Mouse (Mus musculus) testis, adult 2 months (tissue): Measurements from ENCODE around the gene Tns1. TPM values are rescaled to one million over a fixed set of nuclear protein-coding genes. Genes with fewer than 3 reads are reported as not detected.

Source experiments
- H3K27ac ChIP-seq: fragments of 200-500 bp; 2 replicates; pipeline ENCODE4 v1.5.1; 2012; ENCODE audit warnings: low read depth, low read length; ENCODE audit not compliant: control insufficient read depth, insufficient read depth
- H3K27me3 ChIP-seq: fragments of 200-500 bp; 2 replicates; pipeline ENCODE4 v1.6.1; 2012; ENCODE audit warnings: mild to moderate bottlenecking, low read length, moderate library complexity; ENCODE audit not compliant: control insufficient read depth, insufficient read depth
- H3K36me3 ChIP-seq: fragments of 200-500 bp; 2 replicates; pipeline ENCODE4 v1.6.1; 2012; ENCODE audit warnings: mild to moderate bottlenecking, low read length; ENCODE audit not compliant: control insufficient read depth, insufficient read depth
- H3K4me1 ChIP-seq: fragments of 200-500 bp; 2 replicates; pipeline ENCODE4 v1.6.1; 2012; ENCODE audit warnings: low read length; ENCODE audit not compliant: control insufficient read depth, insufficient read depth
- H3K4me3 ChIP-seq: fragments of 200-500 bp; 2 replicates; pipeline ENCODE4 v1.5.1; 2012; ENCODE audit warnings: low read depth, mild to moderate bottlenecking, low read length, moderate library complexity, mixed read lengths; ENCODE audit not compliant: control insufficient read depth
- CTCF ChIP-seq: fragments of 200-500 bp; IDR thresholded peaks from 2 replicates; pipeline ENCODE4 v1.5.1; 2012; ENCODE audit warnings: low read depth, mild to moderate bottlenecking, inconsistent platforms, low read length, moderate library complexity; ENCODE audit not compliant: control insufficient read depth, insufficient read depth, insufficient replicate concordance
- POLR2A ChIP-seq: fragments of 200-500 bp; IDR thresholded peaks from 2 replicates; pipeline ENCODE4 v1.6.1; 2012; ENCODE audit warnings: low read depth, mild to moderate bottlenecking, inconsistent platforms, low read length, moderate library complexity; ENCODE audit not compliant: control insufficient read depth
- polyA plus RNA-seq: library from polyadenylated mRNA; depleted of rRNA; stranded (reverse); fragments of >200 nt; gene quantifications from 2 replicates; pipeline ENCODE4 v1.2.3, GENCODE M21; 2012

Gene Tns1
- polyA plus RNA-seq, 1 experiment: 422 TPM

DNA sequence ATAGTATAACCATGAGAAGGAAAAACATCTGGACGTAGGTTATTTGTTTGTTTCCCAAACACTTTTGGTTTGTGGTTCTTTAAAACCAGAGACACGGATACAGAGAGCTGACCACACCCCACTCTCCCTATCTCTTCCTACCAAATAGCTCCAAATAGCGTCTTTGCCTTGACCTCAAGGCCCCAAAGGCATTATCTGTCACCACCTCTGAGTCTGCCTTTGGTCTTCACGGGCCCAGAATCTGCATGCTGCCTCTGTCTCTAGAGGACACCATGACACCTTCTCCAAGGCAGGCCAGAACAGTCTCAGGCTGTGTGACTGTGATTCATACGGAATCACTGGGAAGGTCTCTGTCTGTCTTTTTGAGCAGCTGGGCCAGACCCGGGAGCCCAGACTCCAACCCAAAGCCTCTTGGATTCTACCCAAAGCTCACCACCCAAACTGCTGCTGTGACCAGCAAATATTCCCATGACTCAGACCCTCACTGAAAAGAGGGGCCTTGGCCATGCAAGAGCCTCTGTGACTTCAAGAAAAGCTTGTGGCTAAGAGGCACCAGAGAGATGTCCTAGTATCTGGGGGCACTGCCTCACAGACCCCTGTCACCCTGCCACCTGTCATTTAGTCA, 11.2 kb upstream of the Tns1 start:
- Histone ChIP-seq H3K4me1 (no peaks in the 10 kb centered on the region), H3K36me3 (no peaks in the 10 kb centered on the region), H3K27ac (no peak overlapping the region), H3K4me3 (no peak overlapping the region), H3K27me3 (no peaks in the 10 kb centered on the region)
- TF ChIP-seq CTCF (no peak), POLR2A (no peak)

GRCm38 (mm10) chr1:74133954-74134353, 9.7 kb upstream of the Tns1 start:
- no peaks in the 10 kb centered on the region for H3K36me3 ChIP-seq
- no peak for TF ChIP-seq CTCF
- no peak for TF ChIP-seq POLR2A
- H3K4me1 ChIP-seq: no peaks in the 10 kb centered on the region
- H3K4me3 ChIP-seq: no peak overlapping the region
- no peak overlapping the region for H3K27ac ChIP-seq
- no peaks in the 10 kb centered on the region for H3K27me3 ChIP-seq

DNA sequence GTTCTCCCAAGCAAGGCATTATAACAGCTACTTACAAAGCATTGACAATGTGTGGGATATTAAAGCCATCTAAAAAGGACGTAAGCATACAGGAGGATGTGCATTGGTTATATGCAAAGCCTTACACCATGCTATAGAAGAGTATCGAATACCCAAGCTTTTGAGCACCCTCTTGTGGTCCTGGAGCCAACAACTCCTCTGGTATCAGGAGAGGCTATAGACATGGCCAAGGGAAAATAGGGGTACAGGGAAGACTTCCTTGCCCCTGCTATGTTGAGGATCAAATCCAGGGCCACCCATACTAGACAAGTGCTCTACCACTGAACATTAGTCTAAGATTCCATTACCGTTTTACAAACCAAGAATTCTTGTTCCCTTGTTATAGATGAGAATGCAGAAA, 7.8 kb upstream of the Tns1 start:
- no peak for TF ChIP-seq POLR2A
- no peak for TF ChIP-seq CTCF
- no peaks in the 10 kb centered on the region for H3K27me3 ChIP-seq
- H3K4me3 ChIP-seq: no peak overlapping the region
- H3K36me3 ChIP-seq: no peaks in the 10 kb centered on the region
- no peak overlapping the region for H3K27ac ChIP-seq
- H3K4me1 ChIP-seq: no peaks in the 10 kb centered on the region

DNA sequence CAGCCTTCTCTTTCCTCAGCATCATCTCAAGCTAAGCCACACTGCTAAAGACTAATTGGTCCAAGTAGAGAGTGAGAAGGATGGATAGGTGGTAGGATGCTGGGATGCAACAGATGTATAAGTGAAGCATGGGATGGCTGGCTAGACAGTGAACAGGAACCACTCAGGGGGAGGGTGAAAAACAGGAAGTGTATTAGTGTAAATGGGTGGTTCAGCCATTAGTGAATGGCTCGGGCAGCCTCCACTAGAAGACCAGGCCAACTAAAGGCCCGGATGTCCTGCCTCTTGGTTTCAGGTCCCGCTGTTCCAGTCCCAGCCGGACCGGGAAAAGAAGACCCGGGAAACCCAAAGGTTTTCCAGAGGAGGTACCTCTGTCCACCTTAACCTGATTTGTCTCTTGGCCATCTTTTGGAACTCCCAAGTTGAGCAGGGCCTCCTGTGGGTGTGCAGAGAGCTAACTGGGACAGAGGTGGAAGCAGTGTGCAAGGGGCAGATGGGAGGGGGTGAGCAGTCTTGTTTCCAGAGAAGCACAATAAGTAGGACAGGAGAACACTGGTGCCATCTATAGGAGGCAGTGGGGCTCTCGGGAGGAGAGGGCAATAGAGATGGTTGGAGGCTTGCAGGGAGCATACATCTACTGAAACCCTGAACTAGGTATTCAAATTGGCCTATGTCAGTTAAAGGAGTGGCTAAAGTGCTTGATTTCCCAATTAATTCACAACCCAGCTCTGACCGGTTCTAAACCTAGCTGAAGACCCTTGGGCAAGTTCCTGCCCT, 6.8 kb upstream of the Tns1 start:
- no peak for TF ChIP-seq POLR2A
- TF ChIP-seq CTCF: no peak
- no peaks in the 10 kb centered on the region for H3K36me3 ChIP-seq

DNA sequence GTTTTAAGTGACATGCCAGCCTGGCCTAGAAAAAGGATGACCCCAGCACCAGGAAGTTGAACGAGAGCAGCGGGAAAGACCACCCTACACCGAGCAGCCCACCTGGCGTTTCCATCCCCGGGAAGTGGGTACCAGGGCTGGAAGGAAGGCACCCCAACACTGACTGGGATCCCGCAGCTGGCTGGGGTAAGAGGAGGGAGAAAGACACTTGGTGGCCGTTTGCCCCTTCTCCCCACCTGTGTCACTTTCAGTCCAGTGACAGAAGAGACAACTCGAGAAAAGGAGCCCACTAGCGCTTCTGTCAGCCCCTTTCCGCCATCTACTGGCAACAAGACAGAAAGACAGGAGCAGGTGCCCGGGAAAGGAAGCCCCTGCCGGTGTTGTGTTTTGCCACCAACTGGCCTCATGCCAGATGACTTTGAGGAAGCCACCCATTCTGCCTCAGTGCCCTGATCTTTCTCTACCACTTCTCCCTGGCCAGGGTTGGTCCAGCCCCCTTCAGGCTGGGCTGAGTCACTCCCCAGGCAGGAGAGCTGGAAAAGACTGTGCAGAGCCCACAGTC, 823 bp upstream of the Tns1 start, which contains the start of gene Rufy4:
TSS of gene Rufy4 (plus strand) at position 551 of the 562 bp plus-strand sequence.
- Histone ChIP-seq H3K27me3 (no peaks in the 10 kb centered on the region; the same call in 1 of the 2 replicates), H3K27ac (no peak within 1 kb of the TSS), H3K4me1 (peaks cover 8% of the 10 kb centered on the region), H3K36me3 (no peaks in the 10 kb centered on the region), H3K4me3 (peak within 1 kb of the TSS; percentile 4)
- peak; percentile 43; the same call in 1 of the 2 replicates for TF ChIP-seq CTCF
- TF ChIP-seq POLR2A: no peak

More for the DNA sequence above, 6.8 kb upstream of the Tns1 start:
- H3K4me1 ChIP-seq: no peaks in the 10 kb centered on the region
- no peak overlapping the region for H3K27ac ChIP-seq
- no peak overlapping the region for H3K4me3 ChIP-seq
- no peaks in the 10 kb centered on the region for H3K27me3 ChIP-seq

- Histone ChIP-seq H3K4me3 (no peak overlapping the region), H3K27me3 (no peaks in the 10 kb centered on the region; the same call in 1 of the 2 replicates), H3K4me1 (peaks cover 8% of the 10 kb centered on the region), H3K27ac (no peak overlapping the region), H3K36me3 (no peaks in the 10 kb centered on the region)
- no peak for TF ChIP-seq POLR2A
- TF ChIP-seq CTCF: no peak
These were observed 1.0 kb downstream of the Tns1 start for GRCm38 (mm10) chr1:74123215-74123614.
